Mouse (Mus musculus) monocyte, adult 5-6 weeks (primary cell): ENCODE results near the gene Pam. TPM values are rescaled to one million over a fixed set of nuclear protein-coding genes. Genes with fewer than 3 reads are reported as not detected.

ENCODE experiments used
- ATAC-seq: fragments of 153-309, 156-312 bp; replicated peaks from 2 replicates; pipeline ENCODE4 v1.8.0; 2017; ENCODE audit warnings: mild to moderate bottlenecking; ENCODE audit not compliant: low TSS enrichment, insufficient number of reproducible peaks, severe bottlenecking, poor library complexity, low FRiP score
- total RNA-seq: library from RNA; stranded (forward); fragments of 200-1000, 200-491, 200-594 nt; gene quantifications from 3 replicates; pipeline ENCODE4 v1.2.3, GENCODE M21; 2017

Gene Pam
- total RNA-seq, 1 experiment from 2014 or later = 22.0 TPM

GRCm38 (mm10) chr1:98051039-98051438 lies 44.4 kb downstream of the Pam start:
- ATAC-seq = no peak

- no peak for ATAC-seq
Measured at GRCm38 (mm10) chr1:98049756-98050155, 45.7 kb downstream of the Pam start.

GRCm38 (mm10) chr1:98048218-98048801 lies 47.1 kb downstream of the Pam start:
- ATAC-seq = no peak

GRCm38 (mm10) chr1:98047284-98048217 lies 47.9 kb downstream of the Pam start:
- ATAC-seq = no peak

- ATAC-seq = no peak
Measured at GRCm38 (mm10) chr1:98042425-98042824, 53.0 kb downstream of the Pam start.

- ATAC-seq = no peak
Measured at GRCm38 (mm10) chr1:98038252-98038651, 57.2 kb downstream of the Pam start.

- no peak for ATAC-seq
Measured at GRCm38 (mm10) chr1:98035736-98036135, 59.7 kb downstream of the Pam start.

- no peak for ATAC-seq
Measured at GRCm38 (mm10) chr1:98031802-98032201, 63.6 kb downstream of the Pam start.

GRCm38 (mm10) chr1:98029025-98029424 lies 66.4 kb downstream of the Pam start:
- ATAC-seq = no peak

GRCm38 (mm10) chr1:98028468-98028867 lies 67.0 kb downstream of the Pam start:
- no peak for ATAC-seq

GRCm38 (mm10) chr1:98027959-98028358 lies 67.5 kb downstream of the Pam start:
- ATAC-seq = no peak

- ATAC-seq = no peak
Measured at GRCm38 (mm10) chr1:98025924-98026640, 69.4 kb downstream of the Pam start.

GRCm38 (mm10) chr1:98023866-98024265 lies 71.6 kb downstream of the Pam start:
- no peak for ATAC-seq

- ATAC-seq = no peak
Measured at GRCm38 (mm10) chr1:98018987-98019386, 76.5 kb downstream of the Pam start.

GRCm38 (mm10) chr1:98016004-98016848 lies 79.2 kb downstream of the Pam start:
- ATAC-seq = no peak

- no peak for ATAC-seq
Measured at GRCm38 (mm10) chr1:98015564-98015963, 79.9 kb downstream of the Pam start.

- ATAC-seq = no peak
Measured at GRCm38 (mm10) chr1:98002561-98003425, 92.7 kb downstream of the Pam start.

GRCm38 (mm10) chr1:97999465-97999864 lies 96.0 kb downstream of the Pam start:
- no peak for ATAC-seq
